Mouse (Mus musculus): Measurements from ENCODE around the gene Tesc. TPM values are rescaled to one million over a fixed set of nuclear protein-coding genes. Genes with fewer than 3 reads are reported as not detected.

The Tesc gene
- total and polyA plus RNA-seq, 2 experiments from 2014 or later: 4.7 to 8.2 TPM

DNA sequence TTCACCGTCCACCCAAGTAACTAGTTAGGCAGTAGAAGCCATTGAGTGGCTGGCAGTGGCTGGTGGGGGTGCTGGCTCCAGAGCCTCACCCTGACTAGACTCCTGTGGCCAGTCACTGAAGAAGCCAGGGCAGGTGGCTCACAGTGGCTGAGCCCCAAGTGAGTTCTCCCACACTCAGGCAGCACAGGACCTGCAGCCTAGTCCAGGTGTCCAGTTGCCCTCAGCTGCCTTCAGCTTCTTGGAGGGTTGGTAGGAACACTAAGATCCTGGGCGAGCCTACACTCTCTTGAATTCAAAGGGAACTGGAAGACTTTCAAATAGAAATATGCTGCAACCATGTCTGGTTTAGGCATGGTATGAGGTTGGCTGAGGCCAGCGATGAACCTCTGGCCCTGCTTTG lies 39.7 kb upstream of the Tesc start:
- no peak overlapping the region for H3K27ac ChIP-seq (ENCODE audit: low read depth, low read length)
- no peaks in the 10 kb centered on the region for H3K9me3 ChIP-seq (ENCODE audit: low read length)
- no peak overlapping the region for H3K9ac ChIP-seq (replicated peaks; ENCODE audit: low read length, poor library complexity, severe bottlenecking)
- TF ChIP-seq CTCF (IDR thresholded peaks at IDR 0.05): no peak
- no peaks in the 10 kb centered on the region for H3K27me3 ChIP-seq (ENCODE audit: insufficient read depth, low read length)
- DNase-seq (ENCODE audit: low spot score) (no peak), ATAC-seq (ENCODE audit: low FRiP score) (no peak)
- H3K4me3 ChIP-seq (ENCODE audit: low read depth, low read length): no peak overlapping the region
- H3K36me3 ChIP-seq (ENCODE audit: insufficient read depth, low read length): peaks cover 76% of the 10 kb centered on the region
- no peaks in the 10 kb centered on the region for H3K4me1 ChIP-seq (ENCODE audit: insufficient read depth, low read length)
- no peak overlapping the region for H3K4me2 ChIP-seq (ENCODE audit: low read depth, low read length, poor library complexity, severe bottlenecking)
- 93% methylated on average over 3 of the region's 3 CpGs for WGBS

DNA sequence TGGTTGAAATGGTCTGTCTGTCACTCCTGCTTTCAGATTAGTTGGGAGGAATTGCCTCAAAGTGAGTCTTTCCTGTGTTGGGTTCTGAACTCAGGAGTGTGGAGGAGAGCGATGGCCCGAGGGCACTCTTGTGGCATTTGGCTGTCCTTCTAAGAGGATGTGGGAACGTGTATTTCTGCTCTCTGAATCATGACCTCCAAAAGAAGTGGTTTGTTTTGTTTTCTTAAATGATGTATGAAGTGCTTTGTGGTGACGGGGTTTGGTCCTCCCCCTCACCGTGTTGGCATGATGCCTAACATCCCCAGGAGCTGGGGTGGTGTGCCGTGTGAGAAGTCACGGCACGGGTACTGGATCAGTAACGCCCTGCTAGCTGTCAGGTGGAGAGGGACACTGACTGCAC lies 39.2 kb upstream of the Tesc start:
- Histone ChIP-seq H3K36me3 (ENCODE audit: insufficient read depth, low read length) (peaks cover 72% of the 10 kb centered on the region), H3K4me3 (ENCODE audit: low read depth, low read length) (no peak overlapping the region), H3K27me3 (ENCODE audit: insufficient read depth, low read length) (no peaks in the 10 kb centered on the region), H3K4me1 (ENCODE audit: insufficient read depth, low read length) (no peaks in the 10 kb centered on the region), H3K9me3 (ENCODE audit: low read length) (no peaks in the 10 kb centered on the region), H3K27ac (ENCODE audit: low read depth, low read length) (no peak overlapping the region), H3K9ac (replicated peaks; ENCODE audit: low read length, poor library complexity, severe bottlenecking) (no peak overlapping the region), H3K4me2 (ENCODE audit: low read depth, low read length, poor library complexity, severe bottlenecking) (no peak overlapping the region)
- no peak for TF ChIP-seq CTCF (IDR thresholded peaks at IDR 0.05)
- WGBS: 86% methylated on average over 9 of the region's 9 CpGs
- DNase-seq (ENCODE audit: low spot score) (no peak), ATAC-seq (ENCODE audit: low FRiP score) (no peak)

DNA sequence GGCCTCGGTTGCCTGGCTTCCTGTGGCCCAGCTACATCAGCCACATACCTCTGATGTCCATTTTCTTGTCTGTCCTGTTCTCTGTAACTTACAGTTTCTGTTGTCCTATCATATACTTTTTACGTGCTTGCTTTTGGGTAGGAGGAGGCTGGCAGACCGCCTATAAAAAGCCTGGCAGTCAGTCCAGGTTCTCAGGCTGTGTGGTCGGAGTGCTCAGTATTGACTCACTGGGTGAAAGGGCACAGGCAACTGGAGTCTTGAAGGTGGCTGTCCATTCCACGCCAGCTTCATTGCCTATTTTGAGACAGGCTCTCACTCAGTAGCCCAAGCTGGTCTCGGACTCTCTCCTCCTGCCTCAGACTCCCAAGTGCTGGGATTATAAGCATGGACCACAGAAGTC lies 37.8 kb upstream of the Tesc start:
- WGBS: 89% methylated on average over 6 of the region's 6 CpGs
- no peak overlapping the region for H3K9ac ChIP-seq (replicated peaks; ENCODE audit: low read length, poor library complexity, severe bottlenecking)
- ATAC-seq (ENCODE audit: low FRiP score) (no peak), DNase-seq (ENCODE audit: low spot score) (no peak)
- TF ChIP-seq CTCF (IDR thresholded peaks at IDR 0.05): no peak
- H3K4me1 ChIP-seq (ENCODE audit: insufficient read depth, low read length): no peaks in the 10 kb centered on the region
- H3K27me3 ChIP-seq (ENCODE audit: insufficient read depth, low read length): no peaks in the 10 kb centered on the region
- no peaks in the 10 kb centered on the region for H3K9me3 ChIP-seq (ENCODE audit: low read length)
- peaks cover 77% of the 10 kb centered on the region for H3K36me3 ChIP-seq (ENCODE audit: insufficient read depth, low read length)
- H3K4me3 ChIP-seq (ENCODE audit: low read depth, low read length): no peak overlapping the region
- no peak overlapping the region for H3K27ac ChIP-seq (ENCODE audit: low read depth, low read length)
- H3K4me2 ChIP-seq (ENCODE audit: low read depth, low read length, poor library complexity, severe bottlenecking): no peak overlapping the region

DNA sequence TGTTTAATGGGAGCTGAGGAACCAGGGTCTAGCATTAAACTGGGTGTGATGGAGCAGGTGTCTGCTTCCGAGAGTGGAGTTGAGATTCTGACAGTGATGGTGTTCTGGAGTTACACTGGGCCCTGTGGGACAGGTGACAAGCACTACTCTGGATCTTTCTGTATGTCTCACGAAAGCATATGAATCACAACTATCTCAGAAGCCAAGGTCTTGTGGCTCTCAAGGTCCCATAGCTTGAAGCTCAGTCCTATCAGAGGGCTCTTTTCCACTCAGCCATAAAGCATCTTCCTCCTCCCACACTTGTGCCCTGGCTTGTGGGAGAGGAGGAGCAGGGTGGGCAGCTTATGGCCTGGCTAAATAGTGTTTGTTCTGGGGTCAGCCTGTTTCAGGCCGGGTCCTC lies 36.6 kb upstream of the Tesc start:
- no peak overlapping the region for H3K4me3 ChIP-seq (ENCODE audit: low read depth, low read length)

GRCm38 (mm10) chr5:117993550-117993949 lies 34.0 kb upstream of the Tesc start:
- Histone ChIP-seq H3K9ac (replicated peaks; ENCODE audit: low read length, poor library complexity, severe bottlenecking) (no peak overlapping the region), H3K27me3 (ENCODE audit: insufficient read depth, low read length) (no peaks in the 10 kb centered on the region), H3K4me1 (ENCODE audit: insufficient read depth, low read length) (no peaks in the 10 kb centered on the region), H3K27ac (ENCODE audit: low read depth, low read length) (no peak overlapping the region), H3K4me3 (ENCODE audit: low read depth, low read length) (no peak overlapping the region), H3K36me3 (ENCODE audit: insufficient read depth, low read length) (peaks cover 83% of the 10 kb centered on the region), H3K4me2 (ENCODE audit: low read depth, low read length, poor library complexity, severe bottlenecking) (no peak overlapping the region), H3K9me3 (ENCODE audit: low read length) (no peaks in the 10 kb centered on the region)
- DNase-seq (ENCODE audit: low spot score) (no peak), ATAC-seq (ENCODE audit: low FRiP score) (no peak)
- 90% methylated on average over 6 of the region's 6 CpGs for WGBS
- no peak for TF ChIP-seq CTCF (IDR thresholded peaks at IDR 0.05)

More for the DNA sequence above, 36.6 kb upstream of the Tesc start:
- Histone ChIP-seq H3K9ac (replicated peaks; ENCODE audit: low read length, poor library complexity, severe bottlenecking) (no peak overlapping the region), H3K4me1 (ENCODE audit: insufficient read depth, low read length) (no peaks in the 10 kb centered on the region), H3K4me2 (ENCODE audit: low read depth, low read length, poor library complexity, severe bottlenecking) (no peak overlapping the region), H3K27me3 (ENCODE audit: insufficient read depth, low read length) (no peaks in the 10 kb centered on the region), H3K27ac (ENCODE audit: low read depth, low read length) (no peak overlapping the region), H3K36me3 (ENCODE audit: insufficient read depth, low read length) (peaks cover 83% of the 10 kb centered on the region), H3K9me3 (ENCODE audit: low read length) (no peaks in the 10 kb centered on the region)
- no peak for ATAC-seq (ENCODE audit: low FRiP score)
- WGBS: 92% methylated on average over 3 of the region's 3 CpGs
- no peak for TF ChIP-seq CTCF (IDR thresholded peaks at IDR 0.05)
- no peak for DNase-seq (ENCODE audit: low spot score)

- H3K27ac ChIP-seq (ENCODE audit: low read depth, low read length): no peak overlapping the region
- no peaks in the 10 kb centered on the region for H3K9me3 ChIP-seq (ENCODE audit: low read length)
- no peak overlapping the region for H3K9ac ChIP-seq (replicated peaks; ENCODE audit: low read length, poor library complexity, severe bottlenecking)
- WGBS: 92% methylated on average over 8 of the region's 8 CpGs
- no peaks in the 10 kb centered on the region for H3K27me3 ChIP-seq (ENCODE audit: insufficient read depth, low read length)
- no peak for ATAC-seq (ENCODE audit: low FRiP score)
- no peak for TF ChIP-seq CTCF (IDR thresholded peaks at IDR 0.05)
- H3K36me3 ChIP-seq (ENCODE audit: insufficient read depth, low read length): peaks cover 85% of the 10 kb centered on the region
- H3K4me1 ChIP-seq (ENCODE audit: insufficient read depth, low read length): no peaks in the 10 kb centered on the region
- DNase-seq (ENCODE audit: low spot score): no peak
- no peak overlapping the region for H3K4me3 ChIP-seq (ENCODE audit: low read depth, low read length)
- no peak overlapping the region for H3K4me2 ChIP-seq (ENCODE audit: low read depth, low read length, poor library complexity, severe bottlenecking)
Observed at GRCm38 (mm10) chr5:117995372-117995901, 32.1 kb upstream of the Tesc start.

All from midbrain, postnatal 0 days (tissue).